In genomic region chr1:93871594-93872105, GRCm38 (mm10) we compare ENCODE assay signal across 13 mouse cellular contexts. TPM values are rescaled to one million over a fixed set of nuclear protein-coding genes. Genes with fewer than 3 reads are reported as not detected.
"Had no signal": no experiment of that assay in that cellular context is flagged by ENCODE, and none has a peak within 500 bp of the region (broad histone marks: within the 10 kb centered on the region; RNA-seq: fewer than 3 reads in every experiment).

No protein-coding gene starts in this region.

RNA-seq across cellular contexts. Expression of gene Gal3st2, which starts 10.5 kb away (rescaled TPM):
- total RNA-seq: megakaryocyte, adult 5-6 weeks had no signal
- polyA plus RNA-seq: liver, embryonic 15.5 days; midbrain, embryonic 11.5 days; midbrain, embryonic 16.5 days; neural tube, embryonic 11.5 days; neural tube, embryonic 13.5 days; neural tube, embryonic 15.5 days had no signal

RNA-seq across cellular contexts. Expression of gene Gal3st2b, which starts 46.5 kb away (rescaled TPM):
- total RNA-seq: megakaryocyte, adult 5-6 weeks had no signal
- polyA plus RNA-seq: liver, embryonic 15.5 days; liver, postnatal 0 days; lung, adult 2 months; lung, postnatal 0 days; macrophage; midbrain, embryonic 11.5 days; midbrain, embryonic 14.5 days; midbrain, embryonic 16.5 days; myocyte; neural tube, embryonic 11.5 days; neural tube, embryonic 13.5 days; neural tube, embryonic 15.5 days had no signal
